Mouse (Mus musculus) urinary bladder, postnatal 4 days (tissue): ENCODE results near the gene Snph.
"Not testable (repeated sequence)": the region's sequence is repeated elsewhere in the genome, so short reads cannot be mapped to it uniquely, and the experiment has no call there.

Source experiments
- DNase-seq, 2 experiments: peaks; one replicate each; pipeline ENCODE4 v3.0.0; 2021 to 2022; ENCODE audit warnings: low spot score in 2 of 2

Gene Snph

DNA sequence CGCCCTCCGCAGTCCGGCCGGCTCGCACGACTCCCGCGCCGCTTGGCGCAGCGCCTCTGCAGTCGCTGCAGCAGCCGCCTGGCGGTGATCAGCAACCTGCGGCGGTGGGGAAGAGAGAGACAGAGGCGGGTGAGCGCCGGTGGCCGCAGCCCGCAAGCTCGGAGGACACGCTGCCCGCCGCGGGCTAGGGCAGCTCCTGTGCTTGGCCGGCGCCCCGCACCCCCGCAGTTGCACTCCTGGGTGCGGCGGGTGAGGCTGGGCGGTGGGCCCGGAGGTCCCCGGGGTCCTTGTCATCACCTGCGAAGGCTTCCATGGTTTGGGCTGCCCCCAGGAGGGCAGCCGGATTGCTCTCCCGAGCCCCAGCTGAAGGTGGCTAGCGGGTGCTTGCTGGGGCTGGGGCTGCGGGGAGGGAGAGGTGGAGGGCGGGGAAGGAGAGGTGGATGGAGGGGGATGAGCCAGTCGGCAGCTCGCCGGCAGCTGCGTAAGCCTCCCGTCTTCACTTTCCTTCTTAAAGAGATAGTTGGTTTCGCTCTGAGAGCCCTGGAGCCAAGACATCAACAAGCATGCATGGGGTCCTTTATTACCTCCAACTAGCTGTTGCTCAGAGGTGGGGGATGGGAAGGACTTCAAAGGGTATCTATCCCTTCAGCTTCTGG, at the start of gene Snph:
Snph (minus strand) TSS at position 435 of the 656 bp plus-strand sequence.
- peak in 1 of 2 experiments; percentile 34 for DNase-seq

DNA sequence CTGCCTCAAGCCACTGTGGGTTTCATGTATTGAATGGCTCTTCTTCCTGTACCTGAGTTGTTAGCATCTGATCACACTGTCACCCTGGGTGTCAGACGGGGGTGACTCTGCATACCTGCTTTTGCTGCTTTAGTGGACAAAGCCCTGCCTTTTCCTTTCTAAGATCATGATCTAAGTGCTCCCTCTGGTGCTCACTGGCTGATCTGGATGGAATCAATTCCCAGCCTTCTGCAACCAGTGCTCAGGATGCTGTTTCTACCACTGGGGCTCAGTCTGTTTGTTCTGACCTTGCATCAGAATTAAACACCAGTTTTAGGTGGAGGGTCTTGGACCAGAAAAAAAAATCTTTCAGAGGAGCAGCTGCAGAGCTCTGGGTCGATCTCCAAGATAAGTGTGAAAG, 43.8 kb upstream of the Snph start:
- DNase-seq, result no peak

DNA sequence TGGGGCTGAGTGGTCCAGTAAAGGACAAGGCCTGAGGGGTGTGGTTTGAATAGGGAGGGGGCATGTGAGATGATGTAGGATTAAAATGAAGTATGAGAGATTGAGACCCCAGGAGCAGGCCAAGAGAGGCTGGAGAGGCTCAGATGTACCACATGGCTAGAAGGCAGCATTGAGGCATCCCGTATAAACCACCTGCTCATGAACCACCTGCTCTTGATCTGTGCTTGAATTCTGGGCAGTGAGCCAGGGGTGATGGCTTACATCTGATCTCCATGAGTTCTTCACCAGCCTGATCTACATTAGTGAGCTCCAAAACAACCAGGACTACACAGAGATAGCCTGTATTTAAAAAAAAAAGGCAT, 38.6 kb upstream of the Snph start:
- DNase-seq, result no peak

DNA sequence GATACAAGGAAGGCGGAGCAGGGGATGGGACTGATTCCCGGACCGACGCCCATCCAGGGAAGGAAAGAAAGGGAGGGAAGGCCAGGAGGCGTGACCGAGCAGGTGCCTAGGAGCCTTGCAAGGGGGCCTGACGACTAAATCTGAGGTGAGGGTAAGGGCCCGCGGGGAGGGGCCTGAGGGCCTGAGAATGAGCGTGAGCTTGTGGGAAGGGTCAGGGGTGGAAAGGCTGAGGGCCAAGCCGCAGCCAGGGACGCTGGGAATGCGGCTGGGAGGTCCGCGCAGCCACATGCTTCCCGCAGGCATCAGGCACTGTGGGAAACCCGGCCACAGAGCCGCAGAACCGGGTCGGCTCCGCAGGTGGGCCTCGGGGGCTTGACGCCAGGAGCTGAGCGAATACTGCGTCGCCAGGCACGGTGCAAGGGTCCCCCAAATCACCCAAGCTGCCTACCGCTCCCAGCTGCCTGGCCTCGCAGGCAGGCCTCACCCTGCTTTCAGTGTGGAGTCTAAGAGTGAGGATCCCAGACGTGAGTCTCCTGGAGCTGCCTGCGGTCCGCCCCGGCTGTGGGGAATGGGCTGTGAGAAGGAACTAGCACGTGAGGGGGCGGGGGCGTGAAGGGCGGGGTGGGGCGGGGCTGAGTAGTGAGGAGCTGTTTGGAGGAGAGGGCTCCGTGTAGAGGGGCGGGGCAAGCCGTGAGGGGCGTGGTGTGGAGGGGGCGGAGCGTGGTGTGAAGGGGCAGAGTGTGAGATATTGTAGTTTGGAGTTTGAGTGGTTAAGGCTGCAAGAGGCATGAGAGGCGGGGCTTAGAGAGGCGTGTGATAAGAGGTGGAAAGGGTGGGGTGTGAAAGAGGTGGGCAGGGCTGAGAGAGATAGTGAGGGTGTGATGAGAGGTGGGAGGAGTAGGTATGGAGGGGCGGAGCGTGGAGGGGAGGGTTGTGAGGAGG, 37.9 kb upstream of the Snph start:
- no peak for DNase-seq

DNA sequence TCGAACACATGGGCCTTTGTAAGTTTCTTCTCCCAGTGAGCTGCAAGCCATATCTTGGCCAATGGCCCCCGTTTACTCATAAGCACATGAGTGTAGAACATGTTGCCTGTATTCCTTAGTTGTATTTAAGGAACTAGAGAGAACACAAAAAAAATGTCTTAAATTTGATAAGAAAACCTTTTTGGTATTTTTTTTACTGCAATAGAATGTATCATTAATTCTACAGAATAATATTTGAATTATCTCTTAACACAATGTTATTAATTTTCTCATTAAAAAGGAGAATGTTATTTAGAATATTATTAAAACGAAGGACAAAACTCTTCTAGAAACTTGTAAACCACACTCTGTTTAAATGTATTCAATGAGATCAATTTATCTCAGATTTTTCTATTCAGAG, 36.0 kb upstream of the Snph start, which contains the start of gene Rad21l:
Rad21l (minus strand) TSS at position 101 of the 400 bp plus-strand sequence.
- no peak for DNase-seq

DNA sequence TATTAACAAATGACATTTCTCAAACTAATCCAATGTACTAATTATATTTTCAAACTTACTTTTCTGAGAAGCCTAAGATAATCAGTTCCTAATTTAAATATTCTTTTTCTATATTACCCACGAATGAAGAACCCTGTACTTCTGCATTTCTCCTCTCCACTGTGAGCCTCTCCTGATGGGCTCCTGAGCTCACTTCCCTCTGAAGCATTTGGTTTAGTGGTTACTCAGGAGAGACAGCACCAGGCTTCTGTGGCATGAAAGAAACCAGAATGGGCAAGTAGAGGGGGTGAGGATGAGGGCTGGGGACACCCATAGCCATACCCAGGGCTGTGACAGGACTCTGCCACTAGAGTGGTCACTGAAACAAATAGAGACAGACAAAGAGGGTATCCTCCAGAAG, 19.7 kb upstream of the Snph start:
- no peak for DNase-seq

DNA sequence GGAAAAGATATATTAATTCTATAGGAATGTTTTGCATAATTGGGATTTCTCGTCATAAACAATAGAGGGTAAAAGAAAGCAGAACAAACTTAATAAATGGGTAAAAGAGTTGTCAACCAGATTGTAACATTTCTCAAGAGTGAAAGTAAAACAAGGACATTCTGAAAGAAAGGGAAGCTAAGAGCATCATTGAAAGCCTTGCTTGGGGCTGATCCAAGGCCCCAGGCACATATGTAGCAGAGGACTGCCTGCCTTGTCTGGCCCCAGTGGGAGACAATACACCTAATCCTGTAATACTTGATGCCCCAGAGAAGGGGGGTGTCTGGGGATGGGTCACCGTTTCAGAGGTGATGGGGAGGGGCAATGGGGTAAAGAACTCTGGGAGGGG, 3.6 kb upstream of the Snph start:
- no peak for DNase-seq

DNA sequence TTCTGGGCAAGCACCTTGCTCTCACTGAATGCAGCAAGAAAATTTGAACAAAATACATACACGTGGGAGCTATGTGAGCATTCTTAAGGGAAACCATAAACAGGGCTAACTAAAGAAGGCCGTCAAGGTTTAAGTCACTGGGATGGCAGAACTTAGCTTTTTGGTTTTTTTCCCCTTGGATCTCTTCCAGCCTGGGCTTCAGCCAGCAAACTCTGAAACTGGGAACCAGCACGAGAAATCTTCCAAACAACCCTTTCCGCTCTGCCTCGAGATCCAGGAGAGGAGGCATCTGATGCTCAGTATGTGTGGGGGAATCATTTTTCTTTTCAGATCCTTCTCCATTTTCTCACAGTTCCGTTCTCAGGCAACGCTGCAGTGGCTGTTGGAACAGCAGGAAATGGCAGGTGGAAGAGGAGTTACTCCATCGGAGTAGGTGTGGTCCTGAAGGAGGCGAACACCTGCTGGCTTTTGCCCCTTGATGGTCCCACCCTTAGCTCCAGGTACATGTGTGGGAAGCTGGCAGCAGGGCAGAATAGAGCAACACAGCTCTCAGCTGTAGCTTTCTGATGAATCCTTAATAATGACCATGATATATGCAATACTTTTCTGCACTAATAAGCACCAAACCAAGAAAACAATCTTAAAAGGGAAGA, 3.1 kb upstream of the Snph start:
- no peak for DNase-seq

DNA sequence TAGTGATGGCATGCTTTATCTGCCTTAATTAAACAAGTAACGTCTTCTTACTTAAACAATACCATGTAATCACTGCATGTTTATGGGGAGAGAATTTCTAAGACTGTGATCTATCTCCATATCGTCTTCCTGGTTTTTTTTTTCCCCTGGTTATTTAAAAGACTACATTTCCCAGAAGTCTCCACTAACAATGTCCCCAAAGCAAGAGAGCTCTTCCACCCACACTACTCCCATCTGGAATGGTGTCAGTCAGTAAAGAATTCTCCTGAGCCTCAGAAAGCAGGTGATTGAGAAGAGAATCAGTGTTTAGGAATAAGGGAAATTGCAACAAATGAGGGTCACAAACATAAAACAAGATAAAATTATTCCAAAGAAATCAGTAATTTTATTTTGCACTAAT, 2.5 kb upstream of the Snph start:
- no peak for DNase-seq

DNA sequence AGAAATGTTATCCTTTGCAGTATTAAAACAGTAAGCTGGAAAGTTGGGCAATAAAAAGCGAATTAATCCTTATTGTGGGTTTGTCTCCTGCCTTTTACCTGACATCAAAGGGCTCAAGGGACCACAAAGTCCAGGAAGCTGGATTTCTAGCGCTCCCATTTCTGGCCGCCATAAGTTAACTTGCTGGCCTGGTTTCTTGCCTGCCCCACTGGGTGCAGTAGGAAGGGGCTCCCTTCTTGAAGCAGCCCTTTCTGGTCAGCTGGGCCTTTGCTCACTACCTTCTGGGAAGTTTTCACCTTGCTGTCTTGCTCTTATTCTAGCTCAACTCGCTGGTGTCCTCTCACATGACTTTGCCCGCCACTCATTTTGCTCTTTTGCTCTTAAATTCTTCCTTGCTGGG, 589 bp upstream of the Snph start:
- no peak for DNase-seq

DNA sequence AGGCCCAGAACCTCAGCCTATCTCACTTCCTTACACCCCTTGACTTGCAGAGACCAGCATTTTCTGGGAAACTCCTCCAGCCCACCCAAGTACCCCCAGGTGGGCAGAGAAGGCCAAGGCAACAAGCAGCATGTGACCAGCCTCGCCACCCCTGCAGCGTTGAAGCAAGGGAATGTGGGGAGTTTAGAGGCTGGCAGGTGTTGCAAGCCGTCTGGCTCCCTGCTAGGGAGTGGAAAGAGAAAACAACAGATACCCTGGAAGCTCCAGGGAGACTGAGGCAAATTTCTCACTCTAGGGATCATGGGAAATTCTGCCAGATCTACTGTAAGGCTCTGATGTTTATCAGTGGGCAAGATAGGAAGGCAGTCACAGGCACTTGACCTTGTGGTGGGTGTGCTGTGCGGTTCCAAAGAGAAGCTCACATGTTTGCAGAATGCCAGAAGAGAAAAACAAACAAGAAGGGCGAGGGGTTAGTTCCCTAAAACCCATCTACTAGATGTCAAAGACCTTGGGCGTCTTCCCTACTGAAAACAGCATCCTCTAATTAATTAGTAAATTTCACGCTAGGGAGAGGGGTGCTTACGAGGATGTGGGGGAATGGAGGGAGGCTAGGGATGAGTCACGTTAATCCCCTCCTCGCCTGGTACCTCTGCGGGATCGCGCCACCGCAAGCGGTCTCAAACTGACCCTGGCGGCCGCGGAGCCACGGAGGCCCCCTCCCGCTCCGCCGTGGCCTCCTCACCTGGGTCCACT, 811 bp downstream of the Snph start:
- no peak for DNase-seq

DNA sequence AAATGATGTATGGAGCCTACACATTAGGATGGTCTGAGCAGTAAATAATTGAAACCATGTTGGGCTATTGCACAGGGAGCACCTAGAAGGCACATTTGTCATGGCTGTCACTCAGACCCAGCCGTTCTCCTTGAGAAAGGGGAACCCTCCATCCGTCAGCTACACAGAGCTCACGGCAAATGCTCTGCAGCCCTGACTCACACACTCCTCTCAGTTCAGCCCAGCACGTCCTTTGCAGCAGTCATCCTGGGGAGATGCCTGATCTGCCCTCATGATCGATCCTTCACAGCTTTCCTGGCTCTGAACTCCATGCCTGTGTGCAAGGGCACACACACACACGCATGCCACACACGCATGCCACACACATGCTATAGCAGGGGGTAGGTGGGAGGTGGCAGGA, 3.1 kb downstream of the Snph start:
- no peak for DNase-seq

DNA sequence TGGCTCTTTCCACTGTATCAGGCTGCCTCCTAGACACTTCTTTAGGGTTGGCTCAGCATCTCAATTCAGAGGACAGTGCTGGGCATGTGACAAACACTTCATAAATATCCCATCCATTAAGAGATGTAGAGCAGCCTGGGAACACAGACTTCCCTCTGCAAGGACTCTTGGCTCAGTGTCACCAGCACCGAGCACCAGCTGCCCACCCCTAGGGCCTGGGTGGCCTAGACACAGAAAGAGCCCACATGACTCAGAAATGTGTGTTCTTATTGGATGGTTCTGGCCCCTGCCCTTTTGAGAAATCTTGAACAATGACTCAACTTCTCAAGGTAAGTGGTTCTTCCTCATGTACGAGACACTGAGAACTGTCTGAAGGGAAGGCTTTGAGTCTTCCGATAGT, 4.4 kb downstream of the Snph start:
- DNase-seq, result no peak

DNA sequence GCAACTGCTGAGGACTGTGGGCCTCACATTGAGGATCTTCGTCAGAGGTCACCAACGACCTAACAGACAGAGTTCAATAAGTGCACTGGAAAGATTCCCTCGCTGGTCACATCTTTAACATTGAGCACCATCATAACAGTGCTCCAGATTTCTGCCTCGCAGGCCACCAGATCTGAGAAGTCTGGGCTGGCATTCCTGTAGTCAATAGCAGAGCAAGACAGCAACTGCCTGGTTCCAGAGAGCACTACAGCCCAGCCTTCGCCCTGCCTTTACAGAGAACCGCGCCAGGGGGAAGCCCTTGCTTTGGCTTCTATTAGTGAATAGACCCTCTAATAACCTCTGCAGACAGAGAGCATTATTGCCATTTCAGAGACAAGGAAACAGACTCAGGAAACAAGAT, 6.1 kb downstream of the Snph start:
- no peak for DNase-seq

DNA sequence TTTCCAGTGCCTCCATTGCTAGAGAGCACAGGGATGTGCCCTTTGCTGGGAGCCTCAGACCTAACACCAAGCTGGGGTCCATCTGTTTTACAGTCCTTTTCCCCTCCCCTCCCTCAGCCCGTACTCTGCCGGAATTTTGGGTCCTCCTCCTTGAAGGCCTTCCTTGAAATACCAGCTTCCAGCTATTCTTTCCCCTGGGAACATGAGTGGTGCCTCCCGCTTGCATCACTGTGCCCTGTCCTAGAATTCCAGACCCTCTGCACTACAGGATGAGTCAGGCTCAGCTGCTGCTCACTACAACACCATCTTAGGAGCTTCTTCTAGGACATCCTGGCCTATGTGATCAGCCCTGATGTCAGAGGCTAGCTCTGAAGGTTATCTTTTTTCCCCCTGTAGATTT, 8.6 kb downstream of the Snph start:
- DNase-seq, result no peak

DNA sequence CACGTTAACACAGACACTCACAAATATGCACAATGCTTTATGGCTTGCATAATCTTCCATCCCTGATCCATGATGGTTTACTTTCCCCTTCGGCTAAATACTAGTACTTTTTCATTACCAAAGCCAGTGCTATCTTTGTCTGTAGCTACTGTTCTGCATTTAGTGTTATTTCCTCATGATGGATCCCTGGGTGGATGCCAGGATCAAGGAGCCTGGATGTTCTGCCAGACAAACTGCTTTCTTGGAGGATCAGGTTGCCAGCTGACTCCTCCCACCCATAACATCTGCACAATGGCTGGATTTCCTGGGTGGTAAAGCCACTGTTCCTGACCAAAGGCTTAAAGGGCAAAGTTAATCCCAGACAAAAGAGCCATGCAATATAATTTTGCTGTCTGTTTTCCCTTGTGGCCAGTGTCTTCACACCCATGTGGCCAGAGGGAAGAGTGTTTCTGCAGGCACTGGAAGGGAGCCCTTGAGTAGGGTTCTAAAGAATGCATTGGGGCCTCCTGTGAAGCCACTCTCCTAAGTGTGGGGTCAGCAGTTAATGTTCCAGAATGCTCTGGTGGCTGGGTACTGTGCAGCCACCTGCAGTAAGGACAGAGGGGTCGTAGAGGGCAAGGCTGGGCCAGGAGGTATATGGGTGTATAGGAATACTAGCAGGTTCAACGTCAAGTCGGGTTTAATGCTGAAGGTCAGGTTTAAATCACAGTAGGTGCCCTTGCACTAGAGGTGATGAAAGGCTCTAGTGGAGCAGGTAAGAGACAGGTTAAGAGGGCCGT, 15.7 kb downstream of the Snph start:
- no peak for DNase-seq

DNA sequence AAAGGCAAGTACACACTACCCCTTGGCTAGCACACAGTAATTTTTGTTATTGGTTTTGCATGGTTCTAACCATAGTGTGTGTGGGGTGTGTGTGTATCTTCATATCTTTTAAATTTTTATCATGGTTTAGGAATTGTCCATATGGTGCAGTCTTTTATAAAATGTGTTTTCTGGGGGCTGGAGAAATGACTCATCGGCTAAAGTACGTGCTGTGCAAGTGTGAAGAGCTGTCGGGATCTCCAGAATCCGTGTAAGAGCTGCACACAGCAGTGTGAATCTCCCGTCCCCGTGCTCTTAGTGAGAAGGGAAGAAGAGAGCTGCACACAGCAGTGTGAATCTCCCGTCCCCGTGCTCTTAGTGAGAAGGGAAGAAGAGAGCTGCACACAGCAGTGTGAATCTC, 16.6 kb downstream of the Snph start:
- not testable (repeated sequence) for DNase-seq

DNA sequence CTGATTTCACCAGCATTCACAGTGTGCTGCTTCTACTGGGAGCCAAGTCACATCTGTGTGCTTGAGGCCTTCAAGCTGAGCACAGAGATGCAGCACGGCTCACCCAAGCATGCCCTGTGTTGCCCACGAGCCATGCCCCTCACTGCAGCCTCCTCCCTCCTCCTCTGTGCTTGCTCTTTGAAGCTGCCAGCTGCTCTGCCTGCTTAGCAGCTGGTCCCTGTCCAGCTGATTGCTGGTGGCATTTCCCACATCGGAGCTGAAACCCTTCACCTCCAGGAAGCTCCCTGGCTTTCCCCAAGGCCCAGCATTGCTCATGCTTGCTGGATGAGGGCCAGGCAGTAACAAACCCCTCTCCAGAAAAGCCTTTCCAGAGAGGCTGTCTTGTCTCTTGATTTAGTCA, 22.4 kb downstream of the Snph start:
- DNase-seq, result no peak

DNA sequence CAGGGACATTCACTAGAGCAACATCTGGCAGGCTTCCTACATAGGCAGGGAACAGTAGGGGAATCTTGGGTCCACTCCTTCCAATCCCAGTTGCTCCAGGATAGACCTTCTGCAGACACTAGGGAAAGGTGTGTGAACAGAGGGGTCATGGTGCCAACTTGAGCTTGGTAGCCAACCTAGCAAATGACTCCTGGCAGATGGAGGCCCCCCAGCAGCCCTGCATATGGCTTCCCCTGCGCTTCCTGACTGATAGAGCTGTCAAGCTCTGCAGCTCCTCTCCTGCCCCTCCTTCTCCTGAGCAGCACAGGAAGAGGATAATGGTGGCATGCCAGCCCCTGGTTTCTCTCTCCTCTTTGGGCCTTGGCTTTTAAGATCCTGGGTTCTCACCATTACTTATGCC, 24.0 kb downstream of the Snph start:
- no peak for DNase-seq

DNA sequence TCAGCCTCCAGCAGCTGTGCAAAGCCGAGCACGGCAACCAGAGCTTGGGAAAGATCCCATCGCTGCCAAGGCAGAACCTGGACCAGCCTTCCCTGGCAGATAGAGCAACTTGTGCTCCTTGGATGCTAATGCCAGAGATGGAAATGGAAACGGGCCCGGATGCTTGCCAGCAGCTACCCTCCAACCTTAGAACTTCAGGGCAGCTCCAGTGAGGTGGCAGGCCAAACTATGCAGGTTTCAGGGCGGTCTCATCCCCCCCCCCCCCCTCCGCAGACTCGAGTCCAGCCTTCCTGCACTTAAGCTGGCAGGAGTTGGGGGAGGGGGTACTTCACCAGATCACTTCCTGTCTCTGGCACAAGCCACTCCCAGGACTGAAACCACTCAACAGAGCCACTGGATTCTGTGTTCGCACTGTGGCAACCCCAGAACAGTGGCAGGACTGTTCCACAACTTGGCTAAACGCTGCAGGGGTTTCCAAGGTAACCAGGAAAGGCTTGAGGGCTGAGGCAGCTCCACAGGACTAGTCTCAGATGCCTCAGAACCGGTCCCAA, 26.9 kb downstream of the Snph start:
- DNase-seq, result no peak

DNA sequence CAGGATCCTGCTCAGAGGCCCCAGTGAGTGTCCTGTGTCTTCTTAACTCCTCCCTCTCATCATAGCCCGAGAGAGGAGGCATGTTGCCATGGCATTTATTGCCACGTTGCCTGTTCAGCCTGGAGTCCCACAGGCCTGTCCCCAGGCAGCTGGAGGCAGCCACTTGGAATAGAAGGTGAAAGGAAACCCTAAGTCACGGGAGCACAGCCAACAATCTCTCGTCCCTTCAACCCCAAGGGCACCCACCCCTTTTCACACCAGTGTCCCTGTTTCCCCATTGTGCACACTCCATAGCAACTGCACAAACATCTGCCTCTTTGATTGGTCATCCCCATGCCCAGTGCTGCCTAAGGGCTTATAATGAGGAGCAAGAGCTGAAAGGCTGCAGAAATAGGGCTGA, 28.8 kb downstream of the Snph start:
- no peak for DNase-seq
